Mouse (Mus musculus): ENCODE data around the gene Stxbp5. TPM values are rescaled to one million over a fixed set of nuclear protein-coding genes. Genes with fewer than 3 reads are reported as not detected.

Gene Stxbp5
- polyA plus RNA-seq, 1 experiment from 2014 or later, result 12.4 TPM

GRCm38 (mm10) chr10:9763831-9764230, 137.0 kb downstream of the Stxbp5 start:
- ATAC-seq (ENCODE audit: low FRiP score, low TSS enrichment), result no peak
- no peak overlapping the region for H3K27ac ChIP-seq (replicated peaks; ENCODE audit: low read depth, low read length)
- no peaks in the 10 kb centered on the region for H3K4me1 ChIP-seq (ENCODE audit: control insufficient read depth, insufficient read depth, low read length)
- no peak for DNase-seq
- no peaks in the 10 kb centered on the region for H3K9me3 ChIP-seq (ENCODE audit: control insufficient read depth, low read length)
- H3K4me2 ChIP-seq (ENCODE audit: low read length), result no peak overlapping the region
- WGBS, result 96% methylated on average over 5 of the region's 5 CpGs
- H3K36me3 ChIP-seq (ENCODE audit: control insufficient read depth, insufficient read depth, low read length), result peaks cover 55% of the 10 kb centered on the region
- no peaks in the 10 kb centered on the region for H3K27me3 ChIP-seq (ENCODE audit: control insufficient read depth, insufficient read depth, low read length)
- H3K4me3 ChIP-seq (replicated peaks; ENCODE audit: low read depth, low read length), result no peak overlapping the region
- no peak overlapping the region for H3K9ac ChIP-seq (replicated peaks; ENCODE audit: low read length)

DNA sequence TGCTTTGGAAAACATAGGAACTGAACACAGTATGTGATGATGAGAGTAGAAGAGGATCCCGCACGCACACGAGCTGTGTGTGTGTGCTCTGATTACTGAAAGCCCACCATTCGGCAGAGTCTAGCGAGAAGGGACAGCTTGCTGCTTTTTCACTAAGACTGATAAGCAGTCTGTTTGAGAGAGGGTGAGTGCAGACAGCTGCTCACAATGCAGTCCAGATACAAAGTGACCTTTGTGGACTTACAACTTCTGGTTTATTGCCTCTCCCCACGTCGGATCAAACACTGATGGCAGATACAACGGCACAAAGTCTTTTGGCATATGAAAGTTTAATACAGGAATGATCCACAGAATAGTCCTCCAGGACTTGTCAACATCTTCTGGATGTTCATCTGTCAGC, 140.6 kb downstream of the Stxbp5 start:
- DNase-seq (no peak), ATAC-seq (ENCODE audit: low FRiP score, low TSS enrichment) (no peak)
- H3K4me2 ChIP-seq (ENCODE audit: low read length), result no peak overlapping the region
- H3K36me3 ChIP-seq (ENCODE audit: control insufficient read depth, insufficient read depth, low read length), result peaks cover 35% of the 10 kb centered on the region
- no peaks in the 10 kb centered on the region for H3K27me3 ChIP-seq (ENCODE audit: control insufficient read depth, insufficient read depth, low read length)
- no peak overlapping the region for H3K4me3 ChIP-seq (replicated peaks; ENCODE audit: low read depth, low read length)
- H3K9me3 ChIP-seq (ENCODE audit: control insufficient read depth, low read length), result no peaks in the 10 kb centered on the region
- 85% methylated on average over 8 of the region's 8 CpGs for WGBS
- no peaks in the 10 kb centered on the region for H3K4me1 ChIP-seq (ENCODE audit: control insufficient read depth, insufficient read depth, low read length)
- H3K9ac ChIP-seq (replicated peaks; ENCODE audit: low read length), result no peak overlapping the region
- no peak overlapping the region for H3K27ac ChIP-seq (replicated peaks; ENCODE audit: low read depth, low read length)

DNA sequence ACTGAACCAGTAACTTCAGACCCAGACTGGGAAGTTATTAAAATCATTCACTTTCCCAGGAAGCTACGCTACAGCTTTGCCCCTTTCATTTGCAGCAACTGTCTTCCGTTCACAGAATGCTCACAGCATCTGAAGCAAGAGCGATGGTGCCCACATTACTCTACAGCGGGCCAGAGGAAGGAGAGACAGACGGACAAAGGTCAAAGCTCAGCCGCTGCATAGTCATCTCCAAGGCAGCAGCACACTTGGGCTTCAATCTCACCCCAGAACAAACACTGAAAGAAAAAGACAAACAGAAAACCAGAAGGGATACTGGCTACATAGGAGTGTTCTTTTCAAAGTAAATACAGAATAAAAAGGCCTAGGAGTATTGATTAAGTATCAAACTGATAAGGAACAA, 144.3 kb downstream of the Stxbp5 start:
- no peak overlapping the region for H3K9ac ChIP-seq (replicated peaks; ENCODE audit: low read length)
- DNase-seq (no peak), ATAC-seq (ENCODE audit: low FRiP score, low TSS enrichment) (no peak)
- no peaks in the 10 kb centered on the region for H3K27me3 ChIP-seq (ENCODE audit: control insufficient read depth, insufficient read depth, low read length)
- peaks cover 23% of the 10 kb centered on the region for H3K36me3 ChIP-seq (ENCODE audit: control insufficient read depth, insufficient read depth, low read length)
- no peaks in the 10 kb centered on the region for H3K9me3 ChIP-seq (ENCODE audit: control insufficient read depth, low read length)
- H3K4me2 ChIP-seq (ENCODE audit: low read length), result no peak overlapping the region
- H3K4me1 ChIP-seq (ENCODE audit: control insufficient read depth, insufficient read depth, low read length), result no peaks in the 10 kb centered on the region
- no peak overlapping the region for H3K4me3 ChIP-seq (replicated peaks; ENCODE audit: low read depth, low read length)
- 72% methylated on average over 6 of the region's 6 CpGs for WGBS
- no peak overlapping the region for H3K27ac ChIP-seq (replicated peaks; ENCODE audit: low read depth, low read length)

GRCm38 (mm10) chr10:9754893-9755541, 145.9 kb downstream of the Stxbp5 start:
- ATAC-seq (ENCODE audit: low FRiP score, low TSS enrichment), result no peak
- H3K4me3 ChIP-seq (replicated peaks; ENCODE audit: low read depth, low read length), result no peak overlapping the region
- no peaks in the 10 kb centered on the region for H3K27me3 ChIP-seq (ENCODE audit: control insufficient read depth, insufficient read depth, low read length)
- peaks cover 10% of the 10 kb centered on the region for H3K36me3 ChIP-seq (ENCODE audit: control insufficient read depth, insufficient read depth, low read length)
- no peaks in the 10 kb centered on the region for H3K9me3 ChIP-seq (ENCODE audit: control insufficient read depth, low read length)
- H3K9ac ChIP-seq (replicated peaks; ENCODE audit: low read length), result no peak overlapping the region
- H3K4me2 ChIP-seq (ENCODE audit: low read length), result no peak overlapping the region
- H3K4me1 ChIP-seq (ENCODE audit: control insufficient read depth, insufficient read depth, low read length), result no peaks in the 10 kb centered on the region
- peak; percentile 91 for DNase-seq
- 40% methylated on average over 3 of the region's 3 CpGs for WGBS
- H3K27ac ChIP-seq (replicated peaks; ENCODE audit: low read depth, low read length), result no peak overlapping the region

DNA sequence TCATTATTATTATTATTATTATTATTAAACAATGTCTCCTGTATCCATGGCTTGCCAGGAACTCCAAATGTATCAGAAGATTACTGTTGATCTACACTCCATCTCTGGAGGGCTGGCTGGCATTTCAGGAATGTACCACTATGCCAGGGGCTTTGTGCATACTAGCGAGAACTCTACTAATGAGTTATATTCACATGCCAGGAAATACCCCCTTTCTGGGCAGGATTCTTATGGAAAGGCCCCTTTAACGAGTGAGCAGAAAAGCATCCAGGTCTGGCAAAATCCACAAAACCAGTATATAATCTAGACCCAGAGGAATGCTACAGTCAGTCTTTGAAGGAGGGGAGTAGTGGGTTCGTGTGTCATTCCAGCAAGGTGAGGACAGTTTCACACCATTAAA, 167.0 kb downstream of the Stxbp5 start:
- no peaks in the 10 kb centered on the region for H3K4me1 ChIP-seq (ENCODE audit: control insufficient read depth, insufficient read depth, low read length)
- no peak overlapping the region for H3K9ac ChIP-seq (replicated peaks; ENCODE audit: low read length)
- H3K4me2 ChIP-seq (ENCODE audit: low read length), result no peak overlapping the region
- no peak overlapping the region for H3K27ac ChIP-seq (replicated peaks; ENCODE audit: low read depth, low read length)
- ATAC-seq (ENCODE audit: low FRiP score, low TSS enrichment) (no peak), DNase-seq (no peak)
- no peak overlapping the region for H3K4me3 ChIP-seq (replicated peaks; ENCODE audit: low read depth, low read length)
- H3K9me3 ChIP-seq (ENCODE audit: control insufficient read depth, low read length), result no peaks in the 10 kb centered on the region
- no peaks in the 10 kb centered on the region for H3K27me3 ChIP-seq (ENCODE audit: control insufficient read depth, insufficient read depth, low read length)
- no peaks in the 10 kb centered on the region for H3K36me3 ChIP-seq (ENCODE audit: control insufficient read depth, insufficient read depth, low read length)
- WGBS, result 84% methylated on average over 3 of the region's 3 CpGs

- Histone ChIP-seq H3K27ac (replicated peaks; ENCODE audit: low read depth, low read length) (no peak overlapping the region), H3K4me1 (ENCODE audit: control insufficient read depth, insufficient read depth, low read length) (no peaks in the 10 kb centered on the region), H3K36me3 (ENCODE audit: control insufficient read depth, insufficient read depth, low read length) (no peaks in the 10 kb centered on the region), H3K27me3 (ENCODE audit: control insufficient read depth, insufficient read depth, low read length) (no peaks in the 10 kb centered on the region), H3K4me3 (replicated peaks; ENCODE audit: low read depth, low read length) (no peak overlapping the region), H3K9ac (replicated peaks; ENCODE audit: low read length) (no peak overlapping the region), H3K4me2 (ENCODE audit: low read length) (no peak overlapping the region), H3K9me3 (ENCODE audit: control insufficient read depth, low read length) (no peaks in the 10 kb centered on the region)
- WGBS, result 66% methylated on average over 9 of the region's 9 CpGs
- ATAC-seq (ENCODE audit: low FRiP score, low TSS enrichment) (no peak), DNase-seq (no peak)
Measured at GRCm38 (mm10) chr10:9732065-9732749, 168.7 kb downstream of the Stxbp5 start.

DNA sequence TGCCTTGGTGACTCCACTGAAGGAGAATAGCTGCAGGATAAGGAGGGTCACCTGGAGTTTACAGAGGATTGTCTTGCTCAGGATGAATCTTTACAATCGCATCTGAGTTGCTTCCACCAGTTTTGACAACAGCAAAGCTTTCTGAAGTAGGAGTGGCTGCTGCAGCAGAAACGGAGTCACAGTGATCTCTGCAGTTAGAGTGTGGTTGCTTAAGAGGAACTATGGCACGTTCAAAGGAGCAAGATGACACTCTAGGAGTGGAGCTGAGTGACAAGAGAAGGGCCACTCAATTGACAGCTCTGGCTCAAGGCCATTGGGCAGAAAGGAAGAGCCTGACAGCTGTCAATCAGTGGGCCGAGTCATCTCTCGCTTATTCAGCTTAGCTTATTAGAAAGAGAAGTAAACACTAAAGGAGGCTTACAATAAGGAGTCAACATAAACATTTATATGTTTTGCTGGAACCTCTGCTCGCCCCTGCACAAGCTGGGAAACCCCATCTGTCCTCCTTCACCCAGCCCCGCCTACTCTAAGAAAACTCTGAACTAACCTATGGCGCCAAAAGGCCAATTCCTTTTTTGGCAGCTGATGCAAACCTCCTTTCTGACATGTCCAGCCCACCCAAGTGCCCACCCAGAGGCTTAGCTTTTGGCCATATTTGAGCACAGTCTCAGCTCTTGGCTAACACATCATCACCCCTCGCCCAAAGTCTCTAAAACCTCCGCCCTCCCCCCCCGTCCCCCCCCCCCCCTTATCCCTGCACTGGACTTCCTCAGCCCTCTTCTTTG, 178.2 kb downstream of the Stxbp5 start:
- no peaks in the 10 kb centered on the region for H3K4me1 ChIP-seq (ENCODE audit: control insufficient read depth, insufficient read depth, low read length)
- no peaks in the 10 kb centered on the region for H3K36me3 ChIP-seq (ENCODE audit: control insufficient read depth, insufficient read depth, low read length)
- ATAC-seq (ENCODE audit: low FRiP score, low TSS enrichment) (no peak), DNase-seq (no peak)
- H3K27ac ChIP-seq (replicated peaks; ENCODE audit: low read depth, low read length), result no peak overlapping the region
- 87% methylated on average over 10 of the region's 11 CpGs for WGBS
- no peaks in the 10 kb centered on the region for H3K9me3 ChIP-seq (ENCODE audit: control insufficient read depth, low read length)
- no peak overlapping the region for H3K4me2 ChIP-seq (ENCODE audit: low read length)
- H3K4me3 ChIP-seq (replicated peaks; ENCODE audit: low read depth, low read length), result no peak overlapping the region
- no peaks in the 10 kb centered on the region for H3K27me3 ChIP-seq (ENCODE audit: control insufficient read depth, insufficient read depth, low read length)
- H3K9ac ChIP-seq (replicated peaks; ENCODE audit: low read length), result no peak overlapping the region

GRCm38 (mm10) chr10:9720027-9720426, 180.9 kb downstream of the Stxbp5 start:
- Histone ChIP-seq H3K27ac (replicated peaks; ENCODE audit: low read depth, low read length) (no peak overlapping the region), H3K9ac (replicated peaks; ENCODE audit: low read length) (no peak overlapping the region), H3K9me3 (ENCODE audit: control insufficient read depth, low read length) (no peaks in the 10 kb centered on the region), H3K4me3 (replicated peaks; ENCODE audit: low read depth, low read length) (no peak overlapping the region), H3K4me1 (ENCODE audit: control insufficient read depth, insufficient read depth, low read length) (no peaks in the 10 kb centered on the region), H3K27me3 (ENCODE audit: control insufficient read depth, insufficient read depth, low read length) (no peaks in the 10 kb centered on the region), H3K4me2 (ENCODE audit: low read length) (no peak overlapping the region), H3K36me3 (ENCODE audit: control insufficient read depth, insufficient read depth, low read length) (no peaks in the 10 kb centered on the region)
- 43% methylated on average over 5 of the region's 5 CpGs for WGBS
- ATAC-seq (ENCODE audit: low FRiP score, low TSS enrichment) (peak; percentile 46; the same call in 1 of the 2 replicates), DNase-seq (peak; percentile 57)
